Mouse (Mus musculus) spleen, adult 2 months (tissue): Measurements from ENCODE around the gene Tssk1.

Experiments
- CTCF ChIP-seq: fragments of 200-500 bp; IDR thresholded peaks from 2 replicates; pipeline ENCODE4 v1.5.1; 2011; ENCODE audit warnings: mild to moderate bottlenecking, inconsistent platforms; ENCODE audit not compliant: insufficient read depth, insufficient read length, insufficient replicate concordance; ENCODE audit errors: extremely low read depth
- POLR2A ChIP-seq: fragments of 200-500 bp; IDR thresholded peaks from 2 replicates; pipeline ENCODE4 v1.6.1; 2011; ENCODE audit warnings: low read depth, low read length, inconsistent platforms

GRCm38 (mm10) chr16:17920586-17920985, 26.6 kb downstream of the Tssk1 start:
- no peak for TF ChIP-seq CTCF
- TF ChIP-seq POLR2A, result no peak
